Mouse (Mus musculus): ENCODE results near the gene Slc8a3. TPM values are rescaled to one million over a fixed set of nuclear protein-coding genes. Genes with fewer than 3 reads are reported as not detected.

The Slc8a3 gene
- polyA plus RNA-seq, 1 experiment from 2014 or later = 0.84 TPM

GRCm38 (mm10) chr12:81233746-81234380 is 99.1 kb downstream of the Slc8a3 start:
- H3K4me1 ChIP-seq (ENCODE audit: control insufficient read depth, insufficient read depth, low read length) = no peaks in the 10 kb centered on the region
- DNase-seq (ENCODE audit: low spot score) = no peak
- no peak overlapping the region for H3K4me3 ChIP-seq (ENCODE audit: low read depth, low read length)

GRCm38 (mm10) chr12:81227767-81228460 is 105.1 kb downstream of the Slc8a3 start:
- Histone ChIP-seq H3K27me3 (ENCODE audit: control insufficient read depth, insufficient read depth, low read length) (no peaks in the 10 kb centered on the region), H3K4me3 (ENCODE audit: low read depth, low read length) (no peak overlapping the region), H3K36me3 (ENCODE audit: control insufficient read depth, insufficient read depth, low read length) (no peaks in the 10 kb centered on the region), H3K9ac (ENCODE audit: low read length) (no peak overlapping the region), H3K9me3 (ENCODE audit: control insufficient read depth, low read length) (no peaks in the 10 kb centered on the region), H3K27ac (replicated peaks; ENCODE audit: low read depth, low read length) (no peak overlapping the region), H3K4me2 (ENCODE audit: low read depth, severe bottlenecking) (no peak overlapping the region), H3K4me1 (ENCODE audit: control insufficient read depth, insufficient read depth, low read length) (no peaks in the 10 kb centered on the region)
- 82% methylated on average over 5 of the region's 5 CpGs for WGBS
- ATAC-seq (ENCODE audit: insufficient number of reproducible peaks, low FRiP score, low TSS enrichment, low read depth) (no peak), DNase-seq (ENCODE audit: low spot score) (no peak)

More at GRCm38 (mm10) chr12:81233746-81234380, 99.1 kb downstream of the Slc8a3 start:
- no peak overlapping the region for H3K27ac ChIP-seq (replicated peaks; ENCODE audit: low read depth, low read length)
- H3K36me3 ChIP-seq (ENCODE audit: control insufficient read depth, insufficient read depth, low read length) = no peaks in the 10 kb centered on the region
- H3K27me3 ChIP-seq (ENCODE audit: control insufficient read depth, insufficient read depth, low read length) = no peaks in the 10 kb centered on the region
- WGBS = 87% methylated on average over 1 of the region's 1 CpGs
- H3K9ac ChIP-seq (ENCODE audit: low read length) = no peak overlapping the region
- H3K4me2 ChIP-seq (ENCODE audit: low read depth, severe bottlenecking) = no peak overlapping the region
- no peak for ATAC-seq (ENCODE audit: insufficient number of reproducible peaks, low FRiP score, low TSS enrichment, low read depth)
- no peaks in the 10 kb centered on the region for H3K9me3 ChIP-seq (ENCODE audit: control insufficient read depth, low read length)

- WGBS = 71% methylated on average over 3 of the region's 3 CpGs
- no peaks in the 10 kb centered on the region for H3K27me3 ChIP-seq (ENCODE audit: control insufficient read depth, insufficient read depth, low read length)
- H3K4me1 ChIP-seq (ENCODE audit: control insufficient read depth, insufficient read depth, low read length) = no peaks in the 10 kb centered on the region
- H3K4me2 ChIP-seq (ENCODE audit: low read depth, severe bottlenecking) = no peak overlapping the region
- ATAC-seq (ENCODE audit: insufficient number of reproducible peaks, low FRiP score, low TSS enrichment, low read depth) (no peak), DNase-seq (ENCODE audit: low spot score) (no peak)
- no peaks in the 10 kb centered on the region for H3K9me3 ChIP-seq (ENCODE audit: control insufficient read depth, low read length)
- no peak overlapping the region for H3K9ac ChIP-seq (ENCODE audit: low read length)
- no peak overlapping the region for H3K27ac ChIP-seq (replicated peaks; ENCODE audit: low read depth, low read length)
- H3K4me3 ChIP-seq (ENCODE audit: low read depth, low read length) = no peak overlapping the region
- H3K36me3 ChIP-seq (ENCODE audit: control insufficient read depth, insufficient read depth, low read length) = no peaks in the 10 kb centered on the region
Measured at GRCm38 (mm10) chr12:81226590-81226989, 106.4 kb downstream of the Slc8a3 start.

- Histone ChIP-seq H3K4me2 (ENCODE audit: low read depth, severe bottlenecking) (no peak overlapping the region), H3K9me3 (ENCODE audit: control insufficient read depth, low read length) (no peaks in the 10 kb centered on the region), H3K4me1 (ENCODE audit: control insufficient read depth, insufficient read depth, low read length) (no peaks in the 10 kb centered on the region), H3K4me3 (ENCODE audit: low read depth, low read length) (no peak overlapping the region), H3K9ac (ENCODE audit: low read length) (no peak overlapping the region), H3K27ac (replicated peaks; ENCODE audit: low read depth, low read length) (no peak overlapping the region), H3K36me3 (ENCODE audit: control insufficient read depth, insufficient read depth, low read length) (no peaks in the 10 kb centered on the region), H3K27me3 (ENCODE audit: control insufficient read depth, insufficient read depth, low read length) (no peaks in the 10 kb centered on the region)
- no peak for DNase-seq (ENCODE audit: low spot score)
- WGBS = 50% methylated on average over 6 of the region's 6 CpGs
- ATAC-seq (ENCODE audit: insufficient number of reproducible peaks, low FRiP score, low TSS enrichment, low read depth) = no peak
Measured at GRCm38 (mm10) chr12:81225966-81226577, 106.9 kb downstream of the Slc8a3 start.

- no peak overlapping the region for H3K9ac ChIP-seq (ENCODE audit: low read length)
Measured at GRCm38 (mm10) chr12:81224843-81225242, 108.1 kb downstream of the Slc8a3 start.

GRCm38 (mm10) chr12:81223276-81223675 is 109.7 kb downstream of the Slc8a3 start:
- no peak overlapping the region for H3K9ac ChIP-seq (ENCODE audit: low read length)
- 84% methylated on average over 2 of the region's 2 CpGs for WGBS
- no peak for DNase-seq (ENCODE audit: low spot score)
- H3K9me3 ChIP-seq (ENCODE audit: control insufficient read depth, low read length) = no peaks in the 10 kb centered on the region
- no peaks in the 10 kb centered on the region for H3K36me3 ChIP-seq (ENCODE audit: control insufficient read depth, insufficient read depth, low read length)
- H3K27me3 ChIP-seq (ENCODE audit: control insufficient read depth, insufficient read depth, low read length) = no peaks in the 10 kb centered on the region
- H3K4me2 ChIP-seq (ENCODE audit: low read depth, severe bottlenecking) = no peak overlapping the region
- no peaks in the 10 kb centered on the region for H3K4me1 ChIP-seq (ENCODE audit: control insufficient read depth, insufficient read depth, low read length)
- no peak for ATAC-seq (ENCODE audit: insufficient number of reproducible peaks, low FRiP score, low TSS enrichment, low read depth)
- H3K27ac ChIP-seq (replicated peaks; ENCODE audit: low read depth, low read length) = no peak overlapping the region
- no peak overlapping the region for H3K4me3 ChIP-seq (ENCODE audit: low read depth, low read length)

More at GRCm38 (mm10) chr12:81224843-81225242, 108.1 kb downstream of the Slc8a3 start:
- Histone ChIP-seq H3K36me3 (ENCODE audit: control insufficient read depth, insufficient read depth, low read length) (no peaks in the 10 kb centered on the region), H3K4me1 (ENCODE audit: control insufficient read depth, insufficient read depth, low read length) (no peaks in the 10 kb centered on the region), H3K4me3 (ENCODE audit: low read depth, low read length) (no peak overlapping the region), H3K27ac (replicated peaks; ENCODE audit: low read depth, low read length) (no peak overlapping the region), H3K27me3 (ENCODE audit: control insufficient read depth, insufficient read depth, low read length) (no peaks in the 10 kb centered on the region), H3K9me3 (ENCODE audit: control insufficient read depth, low read length) (no peaks in the 10 kb centered on the region), H3K4me2 (ENCODE audit: low read depth, severe bottlenecking) (no peak overlapping the region)
- ATAC-seq (ENCODE audit: insufficient number of reproducible peaks, low FRiP score, low TSS enrichment, low read depth) (no peak), DNase-seq (ENCODE audit: low spot score) (no peak)
- WGBS = 74% methylated on average over 2 of the region's 2 CpGs

GRCm38 (mm10) chr12:81219339-81219738 is 113.6 kb downstream of the Slc8a3 start:
- DNase-seq (ENCODE audit: low spot score) = no peak
- 62% methylated on average over 4 of the region's 4 CpGs for WGBS

GRCm38 (mm10) chr12:81208559-81208958 is 124.4 kb downstream of the Slc8a3 start:
- Histone ChIP-seq H3K9me3 (ENCODE audit: control insufficient read depth, low read length) (no peaks in the 10 kb centered on the region), H3K27me3 (ENCODE audit: control insufficient read depth, insufficient read depth, low read length) (no peaks in the 10 kb centered on the region), H3K27ac (replicated peaks; ENCODE audit: low read depth, low read length) (no peak overlapping the region), H3K4me3 (ENCODE audit: low read depth, low read length) (no peak overlapping the region), H3K9ac (ENCODE audit: low read length) (no peak overlapping the region), H3K4me2 (ENCODE audit: low read depth, severe bottlenecking) (no peak overlapping the region), H3K4me1 (ENCODE audit: control insufficient read depth, insufficient read depth, low read length) (no peaks in the 10 kb centered on the region), H3K36me3 (ENCODE audit: control insufficient read depth, insufficient read depth, low read length) (no peaks in the 10 kb centered on the region)
- WGBS = 70% methylated on average over 2 of the region's 2 CpGs
- ATAC-seq (ENCODE audit: insufficient number of reproducible peaks, low FRiP score, low TSS enrichment, low read depth) (no peak), DNase-seq (ENCODE audit: low spot score) (no peak)

More at GRCm38 (mm10) chr12:81219339-81219738, 113.6 kb downstream of the Slc8a3 start:
- Histone ChIP-seq H3K27ac (replicated peaks; ENCODE audit: low read depth, low read length) (no peak overlapping the region), H3K4me2 (ENCODE audit: low read depth, severe bottlenecking) (no peak overlapping the region), H3K36me3 (ENCODE audit: control insufficient read depth, insufficient read depth, low read length) (no peaks in the 10 kb centered on the region), H3K9ac (ENCODE audit: low read length) (no peak overlapping the region), H3K27me3 (ENCODE audit: control insufficient read depth, insufficient read depth, low read length) (no peaks in the 10 kb centered on the region), H3K4me3 (ENCODE audit: low read depth, low read length) (no peak overlapping the region), H3K9me3 (ENCODE audit: control insufficient read depth, low read length) (no peaks in the 10 kb centered on the region), H3K4me1 (ENCODE audit: control insufficient read depth, insufficient read depth, low read length) (no peaks in the 10 kb centered on the region)
- no peak for ATAC-seq (ENCODE audit: insufficient number of reproducible peaks, low FRiP score, low TSS enrichment, low read depth)
